ENCODE assay signal across 14 mouse cellular contexts in genomic region chr10:34731249-34731648, GRCm38 (mm10).
"Had no signal": no experiment of that assay in that cellular context is flagged by ENCODE, and none has a peak within 500 bp of the region (broad histone marks: within the 10 kb centered on the region; RNA-seq: fewer than 3 reads in every experiment).

No protein-coding gene starts in this region.

- DNase-seq: liver, postnatal 0 days; lung, adult 2 months; lung, postnatal 14 days; lung, postnatal 36 days; right cerebral cortex, postnatal 14 days; thymus, adult 18-20 months; thymus, postnatal 14 days; thymus, postnatal 36 days had no signal

- ATAC-seq: liver, postnatal 0 days; lung, postnatal 0 days; midbrain, embryonic 13.5 days; midbrain, embryonic 15.5 days had no signal

- H3K27me3 ChIP-seq: lung, embryonic 15.5 days; megakaryocyte, embryonic 14.5 days; midbrain, embryonic 13.5 days; midbrain, embryonic 15.5 days; neural tube, embryonic 12.5 days had no signal
